In genomic region chr14:30136965-30137364, GRCm38 (mm10) we compare ENCODE assay signal across 8 mouse cellular contexts.
DNase-seq lines count a peak whose midpoint lies in the region; ATAC-seq lines count a peak whose summit lies in the region.

No protein-coding gene starts in this region.

- WGBS in hindbrain, embryonic 13.5 days: 8% methylated on average over 8 of the region's 8 CpGs

- no peak overlapping the region for H3K9ac ChIP-seq in hindbrain, embryonic 13.5 days

- no peak overlapping the region for H3K4me2 ChIP-seq in hindbrain, embryonic 13.5 days

- peaks cover 11% of the 10 kb centered on the region for H3K36me3 ChIP-seq in hindbrain, embryonic 13.5 days

- H3K9me3 ChIP-seq in hindbrain, embryonic 13.5 days: no peaks in the 10 kb centered on the region

- peak; percentile 79 for DNase-seq in Muller cell, postnatal 12 days (ENCODE audit: inconsistent ontology term)
- peak; percentile 84 for DNase-seq in cerebellum, adult 8-10 months
- DNase-seq in forelimb bud, embryonic 11.5 days (ENCODE audit: low read depth, low spot score): peak; percentile 89
- peak; percentile 85 to 94 for DNase-seq in layer of hippocampus, postnatal 14 days (ENCODE audit: low spot score in 2 of 2)
- peak; percentile 94 for DNase-seq in lung, postnatal 36 days
- peak; percentile 90 for DNase-seq in retina, postnatal 1 day
- peak; percentile 88 for DNase-seq in thymus, postnatal 4 days

- no peak overlapping the region for H3K27ac ChIP-seq in hindbrain, embryonic 13.5 days

- ATAC-seq in hindbrain, embryonic 13.5 days (ENCODE audit: low FRiP score): peak; percentile 62; the same call in 1 of the 2 replicates

- peaks cover 26% of the 10 kb centered on the region for H3K27me3 ChIP-seq in hindbrain, embryonic 13.5 days

- H3K4me3 ChIP-seq in hindbrain, embryonic 13.5 days: no peak overlapping the region

- H3K4me1 ChIP-seq in hindbrain, embryonic 13.5 days (replicated peaks): peaks cover 5% of the 10 kb centered on the region; the same call in 1 of the 2 replicates
